ENCODE assay signal across 10 mouse cellular contexts in genomic region chr11:46298889-46299785, GRCm38 (mm10). TPM values are rescaled to one million over a fixed set of nuclear protein-coding genes. Genes with fewer than 3 reads are reported as not detected.
DNase-seq lines count a peak whose midpoint lies in the region; ATAC-seq lines count a peak whose summit lies in the region.
"Had no signal": no experiment of that assay in that cellular context is flagged by ENCODE, and none has a peak within 500 bp of the region (broad histone marks: within the 10 kb centered on the region; RNA-seq: fewer than 3 reads in every experiment).

No protein-coding gene starts in this region.

- DNase-seq in left cerebral cortex, postnatal 36 days (ENCODE audit: low spot score in 2 of 2): peak; percentile 54 to 57
- no peak for DNase-seq in left cerebral cortex, postnatal 4 days
- DNase-seq in T-cell, adult 2 months (ENCODE audit: low spot score): peak; percentile 55
- DNase-seq in cerebellum, adult 11-12 months: peak; percentile 88
- DNase-seq in forebrain, embryonic 10.5 days (ENCODE audit: extremely low spot score, low spot score): no peak
- DNase-seq: thymus, postnatal 36 days had no signal

- no peak overlapping the region for H3K9ac ChIP-seq in kidney, embryonic 14.5 days (ENCODE audit: low read depth, low read length)
- H3K9ac ChIP-seq in forebrain, embryonic 13.5 days: no peak overlapping the region
- H3K9ac ChIP-seq: hindbrain, embryonic 15.5 days had no signal

- H3K4me3 ChIP-seq in kidney, embryonic 14.5 days (ENCODE audit: low read length): no peak overlapping the region
- no peak overlapping the region for H3K4me3 ChIP-seq in forebrain, embryonic 13.5 days
- H3K4me3 ChIP-seq in forebrain, embryonic 10.5 days: no peak overlapping the region
- H3K4me3 ChIP-seq: hindbrain, embryonic 15.5 days had no signal

- 42% methylated on average over 13 of the region's 13 CpGs for WGBS in kidney, embryonic 14.5 days
- 78% methylated on average over 13 of the region's 13 CpGs for WGBS in forebrain, embryonic 13.5 days
- 80% methylated on average over 13 of the region's 13 CpGs for WGBS in forebrain, embryonic 10.5 days

- H3K27ac ChIP-seq in kidney, embryonic 14.5 days (ENCODE audit: low read depth, low read length): no peak overlapping the region
- H3K27ac ChIP-seq in forebrain, embryonic 13.5 days: no peak overlapping the region
- no peak overlapping the region for H3K27ac ChIP-seq in forebrain, embryonic 10.5 days
- H3K27ac ChIP-seq: hindbrain, embryonic 15.5 days had no signal

- peaks cover 5% of the 10 kb centered on the region; the same call in 1 of the 2 replicates for H3K4me1 ChIP-seq in kidney, embryonic 14.5 days (ENCODE audit: control insufficient read depth, insufficient read depth, low read length)
- peaks cover 6% of the 10 kb centered on the region; the same call in 1 of the 2 replicates for H3K4me1 ChIP-seq in forebrain, embryonic 13.5 days
- no peaks in the 10 kb centered on the region for H3K4me1 ChIP-seq in forebrain, embryonic 10.5 days

- no peaks in the 10 kb centered on the region for H3K27me3 ChIP-seq in kidney, embryonic 14.5 days (ENCODE audit: control insufficient read depth, insufficient read depth, low read length)
- no peaks in the 10 kb centered on the region for H3K27me3 ChIP-seq in forebrain, embryonic 13.5 days
- H3K27me3 ChIP-seq in forebrain, embryonic 10.5 days (ENCODE audit: poor library complexity, severe bottlenecking): no peaks in the 10 kb centered on the region
- H3K27me3 ChIP-seq: hindbrain, embryonic 15.5 days had no signal

- peak; percentile 53 for ATAC-seq in kidney, embryonic 14.5 days (ENCODE audit: low FRiP score, low TSS enrichment)
- no peak for ATAC-seq in forebrain, embryonic 13.5 days
- ATAC-seq: midbrain, embryonic 16.5 days had no signal

- no peaks in the 10 kb centered on the region for H3K9me3 ChIP-seq in kidney, embryonic 14.5 days (ENCODE audit: control insufficient read depth, low read length)
- H3K9me3 ChIP-seq in forebrain, embryonic 13.5 days (replicated peaks): no peaks in the 10 kb centered on the region
- H3K9me3 ChIP-seq in forebrain, embryonic 10.5 days: no peaks in the 10 kb centered on the region
- H3K9me3 ChIP-seq: hindbrain, embryonic 15.5 days had no signal

- H3K36me3 ChIP-seq in kidney, embryonic 14.5 days (ENCODE audit: control insufficient read depth, insufficient read depth, low read length): no peaks in the 10 kb centered on the region
- H3K36me3 ChIP-seq in forebrain, embryonic 13.5 days (ENCODE audit: poor library complexity, severe bottlenecking): no peaks in the 10 kb centered on the region
- H3K36me3 ChIP-seq in forebrain, embryonic 10.5 days (replicated peaks): no peaks in the 10 kb centered on the region
- H3K36me3 ChIP-seq: hindbrain, embryonic 15.5 days had no signal

- H3K4me2 ChIP-seq in kidney, embryonic 14.5 days (replicated peaks; ENCODE audit: low read depth, low read length): no peak overlapping the region
- no peak overlapping the region for H3K4me2 ChIP-seq in forebrain, embryonic 13.5 days
- H3K4me2 ChIP-seq: hindbrain, embryonic 15.5 days had no signal

- intact Hi-C loops in left cerebral cortex, postnatal 36 days (cut with DNase I): no loop called here
- intact Hi-C loops in left cerebral cortex, postnatal 4 days (cut with DNase I): no loop called here

RNA-seq across cellular contexts. Expression of gene Cyfip2, which starts 13.5 kb away (rescaled TPM):
- total RNA-seq in left cerebral cortex, postnatal 36 days (2021): 100 to 1,000 TPM; 562 to 605 TPM
- 100 to 1,000 TPM; 212 to 214 TPM for total RNA-seq in left cerebral cortex, postnatal 4 days (2021)
- polyA plus RNA-seq in kidney, embryonic 14.5 days (2014; fragmentation: Nextera tagmentation; extraction: Ambion mirVana): 9.4 and 19.2 TPM in 2 replicates
- 55.9 and 59.8 TPM in 2 replicates for polyA plus RNA-seq in forebrain, embryonic 13.5 days (2015; fragmentation: Nextera tagmentation; extraction: Ambion mirVana)
- polyA plus RNA-seq in forebrain, embryonic 10.5 days (2016; fragmentation: Nextera tagmentation; extraction: Ambion mirVana): 23.1 and 25.0 TPM in 2 replicates

Comparison
In these comparisons a context has a peak if more than half of its experiments do, and no peak if none do; other contexts are left out.
1. DNase-seq: peak in left cerebral cortex, postnatal 36 days (2 of 2), T-cell, adult 2 months (single experiment) and cerebellum, adult 11-12 months (single experiment); none in left cerebral cortex, postnatal 4 days (single experiment) and forebrain, embryonic 10.5 days (single experiment).